Mouse (Mus musculus) intestine, embryonic 14.5 days (tissue): ENCODE measurements around the gene BC117090. TPM values are rescaled to one million over a fixed set of nuclear protein-coding genes. Genes with fewer than 3 reads are reported as not detected.
"Not testable (repeated sequence)": the region's sequence is repeated elsewhere in the genome, so short reads cannot be mapped to it uniquely, and the experiment has no call there.

Source experiments
- ATAC-seq: fragments of 200-750 bp; cut with Nextera tagmentation; replicated peaks from 2 replicates; pipeline ENCODE4 v1.8.0; 2017; ENCODE audit warnings: low read depth, moderate number of reproducible peaks, moderate TSS enrichment, moderate library complexity; ENCODE audit not compliant: low FRiP score, low TSS enrichment
- DNase-seq: peaks from one replicate; pipeline ENCODE4 v3.0.0-alpha.2; 2018; ENCODE audit warnings: low spot score
- H3K27ac ChIP-seq: fragments of 300-500 bp; sonication (generic); 2 replicates; pipeline ENCODE4 v1.5.1; 2014; ENCODE audit warnings: low read depth, mild to moderate bottlenecking, control low read depth
- H3K27me3 ChIP-seq: fragments of 300-500 bp; sonication (generic); replicated peaks from 2 replicates; pipeline ENCODE4 v1.6.1; 2014; ENCODE audit warnings: low read length, control low read depth; ENCODE audit not compliant: control insufficient read depth, insufficient read depth
- H3K36me3 ChIP-seq: fragments of 300-500 bp; sonication (generic); 2 replicates; pipeline ENCODE4 v1.6.1; 2014; ENCODE audit warnings: low read length, control low read depth; ENCODE audit not compliant: control insufficient read depth, insufficient read depth
- H3K4me1 ChIP-seq: fragments of 300-500 bp; sonication (generic); replicated peaks from 2 replicates; pipeline ENCODE4 v1.6.1; 2014; ENCODE audit warnings: low read length, control low read depth, mixed read lengths; ENCODE audit not compliant: control insufficient read depth, insufficient read depth
- H3K4me2 ChIP-seq: fragments of 300-500 bp; sonication (generic); 2 replicates; pipeline ENCODE4 v1.6.1; 2014; ENCODE audit warnings: low read length
- H3K4me3 ChIP-seq: fragments of 300-500 bp; sonication (generic); 2 replicates; pipeline ENCODE4 v1.5.1; 2014; ENCODE audit warnings: low read depth, low read length, control low read depth, mixed read lengths
- H3K9ac ChIP-seq: fragments of 300-500 bp; sonication (generic); 2 replicates; pipeline ENCODE4 v1.6.1; 2014; ENCODE audit warnings: mild to moderate bottlenecking, low read length
- H3K9me3 ChIP-seq: fragments of 300-500 bp; sonication (generic); 2 replicates; pipeline ENCODE4 v1.6.1; 2016; ENCODE audit warnings: low read length, control low read depth; ENCODE audit not compliant: control insufficient read depth
- WGBS: fragments of 180-500 bp; shearing (Covaris S2); extraction: QIAGEN DNeasy Blood & Tissue Kit; methylation state at CpG from one replicate; pipeline ENCODE4 v1.1.7; 2014; 5-methylcytosine and 5-hydroxymethylcytosine counted together
- polyA plus RNA-seq: library from polyadenylated mRNA; unstranded; fragments of >200 nt; fragmentation: Nextera tagmentation; extraction: Ambion mirVana; gene quantifications from 2 replicates; pipeline ENCODE4 v1.2.1, GENCODE M21; 2014

BC117090 gene
- polyA plus RNA-seq: not detected in 2 replicates

DNA sequence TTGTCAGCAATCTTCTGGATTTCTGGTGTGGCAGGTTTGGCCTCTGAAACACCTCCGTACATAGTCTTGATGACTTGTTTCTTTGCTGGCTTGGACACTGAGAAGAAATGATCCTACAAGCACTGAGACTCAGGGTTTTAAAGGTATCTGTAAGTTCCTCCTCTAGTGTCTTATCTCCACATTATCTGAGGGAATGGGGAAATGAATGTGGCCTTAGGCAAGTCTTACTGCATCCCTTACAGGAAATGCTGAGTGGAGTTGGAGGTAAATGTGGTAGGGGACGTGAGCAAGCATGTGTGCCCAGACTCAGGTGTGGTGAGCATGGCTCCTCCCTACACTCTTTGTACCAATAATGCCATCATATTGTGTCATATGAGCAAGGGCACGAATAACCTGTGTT is at the start of gene BC117090:
Gene BC117090 (minus strand): TSS at position 101 of the 400 bp plus-strand sequence.
- no peak within 1 kb of the TSS for H3K9ac ChIP-seq
- no peak for ATAC-seq
- H3K4me3 ChIP-seq: no peak within 1 kb of the TSS
- H3K4me2 ChIP-seq: no peak within 1 kb of the TSS
- WGBS: 82% methylated on average over 3 of the region's 3 CpGs
- no peaks in the 10 kb centered on the region for H3K9me3 ChIP-seq
- no peak within 1 kb of the TSS for H3K27ac ChIP-seq
- DNase-seq: no peak
- H3K27me3 ChIP-seq: no peaks in the 10 kb centered on the region
- H3K4me1 ChIP-seq: no peaks in the 10 kb centered on the region
- no peaks in the 10 kb centered on the region for H3K36me3 ChIP-seq

DNA sequence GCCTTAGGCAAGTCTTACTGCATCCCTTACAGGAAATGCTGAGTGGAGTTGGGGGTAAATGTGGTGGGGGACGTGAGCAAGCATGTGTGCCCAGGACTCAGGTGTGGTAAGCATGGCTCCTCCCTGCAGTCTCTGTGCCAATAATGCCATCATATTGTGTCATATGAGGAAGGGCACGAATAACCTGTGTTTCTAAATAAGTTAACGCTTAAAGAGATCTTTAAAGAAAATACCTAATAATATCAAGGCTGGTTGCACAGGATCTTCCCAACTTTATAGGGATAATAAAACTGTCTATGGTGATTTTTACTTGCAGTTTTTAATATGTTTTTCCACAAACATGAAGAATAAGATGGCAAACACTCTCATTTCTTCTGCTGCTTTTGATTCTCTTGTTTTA is 33.5 kb upstream of the BC117090 start, which contains the start of gene BC100530:
Gene BC100530 (minus strand): TSS at position 101 of the 400 bp plus-strand sequence.
- not testable (repeated sequence) for DNase-seq, ATAC-seq, H3K4me2 ChIP-seq, H3K4me1 ChIP-seq, H3K9ac ChIP-seq, H3K27me3 ChIP-seq, H3K36me3 ChIP-seq, H3K4me3 ChIP-seq, H3K9me3 ChIP-seq, H3K27ac ChIP-seq
- 85% methylated on average over 3 of the region's 3 CpGs for WGBS

DNA sequence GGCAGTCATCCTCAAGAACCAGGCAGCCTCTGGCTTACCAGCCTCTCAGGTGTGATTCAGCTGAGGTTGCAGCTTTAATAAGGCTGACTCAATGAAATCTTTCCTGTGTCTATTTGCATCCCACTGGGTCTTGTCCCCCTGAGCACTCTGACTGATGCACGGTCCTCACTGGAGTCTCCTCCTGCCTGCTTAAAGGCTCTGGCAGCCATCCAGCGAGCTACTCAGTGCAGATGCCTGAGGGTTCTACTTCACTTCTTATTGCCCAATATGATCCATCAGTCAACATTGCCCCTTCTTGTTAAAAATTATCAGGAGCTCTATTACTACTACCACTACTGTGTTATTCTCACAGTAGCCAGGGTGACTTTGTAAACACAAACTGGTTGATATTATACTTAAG is 3.0 kb upstream of the BC117090 start:
- H3K4me3 ChIP-seq: no peak overlapping the region
- no peak for DNase-seq
- 63% methylated on average over 2 of the region's 2 CpGs for WGBS
- no peak overlapping the region for H3K27ac ChIP-seq
- H3K4me1 ChIP-seq: no peaks in the 10 kb centered on the region
- H3K4me2 ChIP-seq: no peak overlapping the region
- no peaks in the 10 kb centered on the region for H3K27me3 ChIP-seq
- no peak overlapping the region for H3K9ac ChIP-seq
- no peak for ATAC-seq
- no peaks in the 10 kb centered on the region for H3K9me3 ChIP-seq
- H3K36me3 ChIP-seq: no peaks in the 10 kb centered on the region

DNA sequence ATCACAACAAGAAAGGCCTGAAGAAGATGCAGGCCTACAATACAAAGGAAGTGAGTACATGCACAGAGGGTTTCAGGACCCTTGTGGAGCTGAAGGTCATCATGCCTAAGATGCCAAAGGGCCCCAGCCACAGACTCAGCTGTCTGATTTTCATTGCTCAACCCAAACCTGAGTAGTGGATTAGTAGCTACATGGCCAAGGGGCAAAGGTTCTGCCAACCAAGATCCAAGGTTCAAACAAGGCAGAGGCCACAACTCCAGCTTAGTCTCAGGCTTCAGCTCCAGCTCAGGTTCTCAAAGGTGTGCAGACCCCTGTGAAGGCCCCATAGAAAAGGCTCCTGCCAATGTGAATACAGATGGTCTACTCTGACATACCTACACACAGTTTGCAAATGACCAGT is 14.8 kb downstream of the BC117090 start:
- Histone ChIP-seq H3K4me2 (no peak overlapping the region), H3K27me3 (no peaks in the 10 kb centered on the region), H3K4me1 (no peaks in the 10 kb centered on the region), H3K27ac (no peak overlapping the region), H3K9ac (no peak overlapping the region), H3K36me3 (no peaks in the 10 kb centered on the region), H3K9me3 (no peaks in the 10 kb centered on the region), H3K4me3 (no peak overlapping the region)
- ATAC-seq (no peak), DNase-seq (no peak)

DNA sequence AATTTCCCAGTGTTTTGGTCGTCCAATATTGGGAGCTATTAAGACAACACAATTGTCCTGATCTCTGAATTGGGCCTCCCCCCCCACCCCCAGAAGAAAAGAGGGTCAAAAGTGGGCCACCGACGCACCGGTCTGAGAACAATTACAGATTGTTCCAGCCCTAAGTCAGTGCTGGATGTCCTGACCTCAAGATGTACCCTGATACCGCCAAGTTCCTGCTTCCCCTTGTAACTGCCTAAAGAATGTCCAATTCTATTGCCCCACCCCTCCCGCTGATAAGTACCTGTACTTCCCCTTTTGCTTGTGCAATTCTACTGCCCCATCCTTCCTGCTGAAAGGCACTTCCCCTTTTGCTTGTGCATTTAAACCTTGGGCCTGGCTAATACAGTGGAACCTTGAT is 18.0 kb downstream of the BC117090 start:
- H3K27ac ChIP-seq, H3K27me3 ChIP-seq, ATAC-seq, H3K9ac ChIP-seq, H3K4me2 ChIP-seq, H3K36me3 ChIP-seq, DNase-seq, H3K4me1 ChIP-seq, H3K4me3 ChIP-seq, H3K9me3 ChIP-seq: not testable (repeated sequence)
- WGBS: 73% methylated on average over 6 of the region's 6 CpGs

DNA sequence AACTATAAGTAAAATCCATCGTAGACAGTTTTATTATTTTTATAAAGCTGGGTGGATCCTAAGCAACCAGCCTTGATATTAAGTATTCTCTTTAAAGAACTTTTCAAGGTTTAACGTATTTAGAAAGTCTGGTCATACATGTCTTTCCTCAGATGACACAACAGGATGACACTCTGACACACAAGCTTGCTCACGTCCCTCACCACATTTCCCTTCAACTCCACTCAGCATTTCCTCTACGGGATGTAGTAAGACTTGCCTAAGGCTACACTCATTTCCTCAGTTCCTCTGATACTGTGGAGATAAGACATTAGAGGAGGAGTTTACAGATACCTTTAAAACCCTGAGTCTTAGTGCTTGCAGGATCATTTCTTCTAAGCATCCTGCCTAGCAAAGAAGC is 26.5 kb downstream of the BC117090 start:
- WGBS: 83% methylated on average over 4 of the region's 4 CpGs
- no peaks in the 10 kb centered on the region for H3K36me3 ChIP-seq
- no peaks in the 10 kb centered on the region for H3K9me3 ChIP-seq
- ATAC-seq: no peak
- H3K4me1 ChIP-seq: no peaks in the 10 kb centered on the region
- DNase-seq: no peak
- no peak overlapping the region for H3K4me3 ChIP-seq
- H3K27me3 ChIP-seq: no peaks in the 10 kb centered on the region
- H3K27ac ChIP-seq: no peak overlapping the region
- H3K4me2 ChIP-seq: no peak overlapping the region
- H3K9ac ChIP-seq: no peak overlapping the region

DNA sequence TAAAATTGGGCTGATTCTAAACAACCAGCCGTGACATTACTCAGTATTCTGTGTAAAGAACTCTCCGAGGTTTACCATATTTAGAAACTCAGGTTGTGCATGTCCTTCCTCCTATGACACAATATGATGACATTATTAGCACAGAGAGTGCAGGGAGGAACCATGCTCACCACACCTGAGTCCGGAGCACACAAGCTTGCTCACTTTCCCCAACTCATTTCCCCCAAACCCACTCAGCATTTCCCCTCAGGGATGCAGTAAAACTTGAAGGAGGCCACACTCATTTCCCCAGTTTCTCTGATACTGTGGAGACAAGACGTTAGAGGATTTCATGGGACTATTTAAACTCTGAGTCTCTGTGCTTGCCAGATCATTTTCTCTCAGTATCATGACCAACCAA is 45.0 kb downstream of the BC117090 start:
- ATAC-seq (no peak), DNase-seq (no peak)
- Histone ChIP-seq H3K27me3 (no peaks in the 10 kb centered on the region), H3K4me1 (no peaks in the 10 kb centered on the region), H3K9me3 (no peaks in the 10 kb centered on the region), H3K27ac (no peak overlapping the region), H3K9ac (no peak overlapping the region), H3K4me3 (no peak overlapping the region), H3K4me2 (no peak overlapping the region), H3K36me3 (no peaks in the 10 kb centered on the region)
- 80% methylated on average over 4 of the region's 4 CpGs for WGBS

DNA sequence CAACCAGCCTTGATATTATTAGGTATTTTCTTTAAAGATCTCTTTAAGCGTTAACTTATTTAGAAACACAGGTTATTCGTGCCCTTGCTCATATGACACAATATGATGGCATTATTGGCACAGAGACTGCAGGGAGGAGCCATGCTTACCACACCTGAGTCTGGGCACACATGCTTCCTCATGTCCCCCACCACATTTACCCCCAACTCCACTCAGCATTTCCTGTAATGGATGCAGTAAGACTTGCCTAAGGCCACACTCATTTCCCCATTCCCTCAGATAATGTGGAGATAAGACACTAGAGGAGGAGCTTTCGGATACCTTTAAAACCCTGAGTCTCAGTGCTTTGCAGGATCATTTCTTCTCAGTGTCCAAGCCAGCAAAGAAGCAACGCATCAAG is 57.3 kb downstream of the BC117090 start, which contains the start of gene Stfa1:
Gene Stfa1 (plus strand): TSS at position 156 of the 400 bp plus-strand sequence.
- not testable (repeated sequence) for H3K36me3 ChIP-seq, ATAC-seq, DNase-seq, H3K9me3 ChIP-seq, H3K4me2 ChIP-seq, H3K27ac ChIP-seq, H3K9ac ChIP-seq, H3K27me3 ChIP-seq, H3K4me1 ChIP-seq, H3K4me3 ChIP-seq
- 91% methylated on average over 4 of the region's 4 CpGs for WGBS
